Mouse (Mus musculus) stomach, postnatal 0 days (tissue): ENCODE measurements around the gene Psme3.

Experiments
- CTCF ChIP-seq: IDR thresholded peaks from 2 replicates; pipeline ENCODE4 v1.5.1; 2016; ENCODE audit warnings: antibody characterized with exemption, low read depth, mild to moderate bottlenecking, moderate library complexity
- EP300 ChIP-seq: optimal IDR thresholded peaks from 2 replicates; pipeline ENCODE3; 2016; ENCODE audit warnings: antibody characterized with exemption

DNA sequence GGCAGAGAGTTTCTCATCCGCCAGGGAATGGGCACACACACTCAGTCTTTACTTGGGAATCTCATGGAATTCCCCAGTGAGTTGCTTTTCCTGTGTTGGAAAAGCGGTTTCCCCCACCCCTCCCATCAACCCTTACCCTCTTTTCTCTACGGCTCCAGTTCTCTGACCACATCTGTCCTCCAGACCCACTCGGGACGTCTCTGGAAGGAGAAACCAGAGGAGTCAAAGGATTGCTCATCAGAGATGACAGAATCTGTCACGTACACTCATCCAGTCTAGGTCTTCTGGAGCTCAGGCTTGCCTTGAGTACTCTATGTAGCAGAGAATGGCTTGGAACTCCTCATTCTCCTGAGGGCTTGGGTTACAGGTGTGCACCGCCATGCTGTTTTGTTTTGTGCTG, 32.8 kb downstream of the Psme3 start:
- TF ChIP-seq CTCF, result no peak
- no peak for TF ChIP-seq EP300
